Mouse (Mus musculus) MEL (cell line): Measurements from ENCODE around the gene Nelfe. TPM values are rescaled to one million over a fixed set of nuclear protein-coding genes. Genes with fewer than 3 reads are reported as not detected.

Experiments
- DNase-seq: peaks from one replicate; pipeline ENCODE4 v3.0.0; 2011; ENCODE audit warnings: low read depth, low spot score
- H3K27ac ChIP-seq: 2 replicates; pipeline ENCODE4 v1.5.1; 2012; ENCODE audit warnings: low read depth, mild to moderate bottlenecking, control low read depth, low read length, moderate library complexity; ENCODE audit not compliant: control insufficient read depth
- H3K27me3 ChIP-seq, 2 experiments: fragments of 150-350 bp in 1 of 2; sonication (generic) in 1 of 2; 2 replicates each; pipeline ENCODE4 v1.6.1; 2012; ENCODE audit warnings: low read length in 2 of 2, mild to moderate bottlenecking in 2 of 2, improper control_type of control experiment in 1 of 2, moderate library complexity in 1 of 2; ENCODE audit not compliant: insufficient read depth in 2 of 2, control insufficient read depth in 1 of 2
- H3K36me3 ChIP-seq, 2 experiments: 2 replicates each; pipeline ENCODE4 v1.6.1; 2012 to 2014; ENCODE audit warnings: low read length in 2 of 2, improper control_type of control experiment in 1 of 2, inconsistent platforms in 1 of 2, mild to moderate bottlenecking in 1 of 2; ENCODE audit not compliant: insufficient read depth in 2 of 2, control insufficient read depth in 1 of 2
- H3K4me1 ChIP-seq, 2 experiments: fragments of 150-350 bp in 1 of 2; sonication (generic) in 1 of 2; 2 replicates each; pipeline ENCODE4 v1.6.1; 2012; ENCODE audit warnings: low read length in 2 of 2, improper control_type of control experiment in 1 of 2, mild to moderate bottlenecking in 1 of 2; ENCODE audit not compliant: insufficient read depth in 2 of 2, control insufficient read depth in 1 of 2
- H3K4me3 ChIP-seq, 2 experiments: fragments of 150-350 bp in 1 of 2; sonication (generic) in 1 of 2; 2 replicates each; pipeline ENCODE4 v1.5.1; 2012; ENCODE audit warnings: low read depth in 2 of 2, low read length in 2 of 2, mild to moderate bottlenecking in 2 of 2, moderate library complexity in 2 of 2, control low read depth in 1 of 2, improper control_type of control experiment in 1 of 2; ENCODE audit not compliant: control insufficient read depth in 1 of 2, insufficient read depth in 1 of 2
- H3K79me2 ChIP-seq: 2 replicates; pipeline ENCODE4 v1.6.1; 2012; ENCODE audit warnings: mild to moderate bottlenecking, low read length, moderate library complexity; ENCODE audit not compliant: control insufficient read depth, poor library complexity, insufficient read depth
- H3K9ac ChIP-seq: 2 replicates; pipeline ENCODE4 v1.6.1; 2012; ENCODE audit warnings: low read depth, mild to moderate bottlenecking, control low read depth, low read length, moderate library complexity; ENCODE audit not compliant: control insufficient read depth, poor library complexity, severe bottlenecking
- H3K9me3 ChIP-seq: fragments of 150-350 bp; sonication (generic); replicated peaks from 2 replicates; pipeline ENCODE4 v1.6.1; 2012; ENCODE audit warnings: mild to moderate bottlenecking, low read length, improper control_type of control experiment, moderate library complexity; ENCODE audit not compliant: insufficient read depth
- GABPA ChIP-seq: IDR thresholded peaks from 2 replicates; pipeline ENCODE4 v1.6.1; 2012; ENCODE audit warnings: low read depth, mild to moderate bottlenecking, inconsistent platforms, low read length, improper control_type of control experiment, moderate library complexity
- MAX ChIP-seq: IDR thresholded peaks from 2 replicates; pipeline ENCODE4 v1.6.1; 2011; ENCODE audit warnings: low read length, improper control_type of control experiment
- NRF1 ChIP-seq: IDR thresholded peaks from 2 replicates; pipeline ENCODE4 v1.6.1; 2014; ENCODE audit warnings: low read depth, mild to moderate bottlenecking, inconsistent platforms, low read length, improper control_type of control experiment, moderate library complexity; ENCODE audit not compliant: poor library complexity, insufficient read depth, severe bottlenecking
- POLR2AphosphoS2 ChIP-seq: IDR thresholded peaks from 2 replicates; pipeline ENCODE4 v1.6.1; 2011; ENCODE audit warnings: low read length, improper control_type of control experiment
- POLR2AphosphoS5 ChIP-seq: IDR thresholded peaks from 2 replicates; pipeline ENCODE4 v1.6.1; 2012; ENCODE audit warnings: low read depth, borderline replicate concordance, mild to moderate bottlenecking, inconsistent platforms, low read length, moderate library complexity, mixed read lengths
- SIN3A ChIP-seq: IDR thresholded peaks from 2 replicates; pipeline ENCODE4 v1.6.1; 2012; ENCODE audit warnings: low read length, improper control_type of control experiment, inconsistent platforms
- SMC3 ChIP-seq: IDR thresholded peaks from 2 replicates; pipeline ENCODE4 v1.6.1; 2011; ENCODE audit warnings: low read depth, low read length, improper control_type of control experiment
- TAL1 ChIP-seq: IDR thresholded peaks from 2 replicates; pipeline ENCODE4 v1.6.1; 2012; ENCODE audit warnings: mild to moderate bottlenecking, inconsistent platforms, low read length, moderate library complexity, mixed read lengths
- TBP ChIP-seq: IDR thresholded peaks from 2 replicates; pipeline ENCODE4 v1.8.0; 2011; ENCODE audit warnings: low read depth, low read length, improper control_type of control experiment
- TCF12 ChIP-seq: IDR thresholded peaks from 2 replicates; pipeline ENCODE4 v1.6.1; 2014; ENCODE audit warnings: low read depth, mild to moderate bottlenecking, inconsistent platforms, low read length, improper control_type of control experiment, moderate library complexity
- USF1 ChIP-seq: IDR thresholded peaks from 2 replicates; pipeline ENCODE4 v1.6.1; 2014; ENCODE audit warnings: low read depth, mild to moderate bottlenecking, inconsistent platforms, low read length, improper control_type of control experiment, moderate library complexity
- ZNF384 ChIP-seq: IDR thresholded peaks from 2 replicates; pipeline ENCODE4 v1.6.1; 2012; ENCODE audit warnings: low read depth, mild to moderate bottlenecking, inconsistent platforms, low read length, improper control_type of control experiment
- polyA plus RNA-seq, 2 experiments: library from polyadenylated mRNA; stranded (reverse) in 1 of 2; unstranded in 1 of 2; fragments of >175 nt in 1 of 2; fragments of >200 nt in 1 of 2; gene quantifications; 2 replicates each; pipeline versions ENCODE4 v1.2.1 to v1.2.4; 2012; ENCODE audit warnings: low replicate concordance in 2 of 2, low read depth in 1 of 2; ENCODE audit not compliant: insufficient read length in 2 of 2, insufficient read depth in 1 of 2, missing spikeins in 1 of 2
- total RNA-seq: library from RNA; depleted of rRNA; stranded (reverse); fragments of 300-350 nt; gene quantifications from 2 replicates; pipeline ENCODE4 v1.2.3, GENCODE M21; 2012

The Nelfe gene
- total and polyA plus RNA-seq, 3 experiments: 67.6 to 192 TPM; not detected in 1

GRCm38 (mm10) chr17:34894801-34895530, 44.8 kb downstream of the Nelfe start (continued):
- TF ChIP-seq ZNF384 (no peak), TAL1 (no peak)

GRCm38 (mm10) chr17:34895724-34896123, 45.5 kb downstream of the Nelfe start:
- H3K36me3 ChIP-seq: peaks cover 0 to 17% of the 10 kb centered on the region in 2 experiments; a peak in 2 of 4 replicates
- no peak overlapping the region for H3K9ac ChIP-seq
- H3K27ac ChIP-seq: no peak overlapping the region
- DNase-seq: no peak
- H3K9me3 ChIP-seq: no peaks in the 10 kb centered on the region
- no peaks in the 10 kb centered on the region for H3K27me3 ChIP-seq
- peaks cover 34% of the 10 kb centered on the region for H3K79me2 ChIP-seq
- TF ChIP-seq TBP: no peak
- no peak for TF ChIP-seq USF1
- TF ChIP-seq TCF12: no peak
- no peak for TF ChIP-seq MAX
- TF ChIP-seq POLR2AphosphoS5: no peak
- no peak for TF ChIP-seq SMC3
- no peak for TF ChIP-seq POLR2AphosphoS2
- no peak for TF ChIP-seq GABPA
- H3K4me3 ChIP-seq: no peak overlapping the region
- H3K4me1 ChIP-seq: peaks cover 0 to 18% of the 10 kb centered on the region in 2 experiments; a peak in 3 of 4 replicates

- H3K4me3 ChIP-seq: no peak overlapping the region
- DNase-seq: peak; percentile 37
- no peak overlapping the region for H3K27ac ChIP-seq
- peaks cover 0 to 21% of the 10 kb centered on the region in 2 experiments; a peak in 3 of 4 replicates for H3K4me1 ChIP-seq
- H3K36me3 ChIP-seq: peaks cover 0 to 17% of the 10 kb centered on the region in 2 experiments; a peak in 2 of 4 replicates
- H3K79me2 ChIP-seq: peaks cover 34% of the 10 kb centered on the region
- H3K9me3 ChIP-seq: no peaks in the 10 kb centered on the region
- TF ChIP-seq NRF1: no peak
- TF ChIP-seq POLR2AphosphoS2: peak; percentile 41; the same call in 1 of the 2 replicates
- TF ChIP-seq SIN3A: 0 out of 2 replicates have a peak, but pooled peaks have one; percentile 18
- TF ChIP-seq, all 39 proteins: peak for 2
- H3K9ac ChIP-seq: no peak overlapping the region
- no peaks in the 10 kb centered on the region for H3K27me3 ChIP-seq
Measured at GRCm38 (mm10) chr17:34896366-34896765, 46.2 kb downstream of the Nelfe start.
